Comparison of ENCODE assay signal across 9 mouse cellular contexts in the genomic region with DNA sequence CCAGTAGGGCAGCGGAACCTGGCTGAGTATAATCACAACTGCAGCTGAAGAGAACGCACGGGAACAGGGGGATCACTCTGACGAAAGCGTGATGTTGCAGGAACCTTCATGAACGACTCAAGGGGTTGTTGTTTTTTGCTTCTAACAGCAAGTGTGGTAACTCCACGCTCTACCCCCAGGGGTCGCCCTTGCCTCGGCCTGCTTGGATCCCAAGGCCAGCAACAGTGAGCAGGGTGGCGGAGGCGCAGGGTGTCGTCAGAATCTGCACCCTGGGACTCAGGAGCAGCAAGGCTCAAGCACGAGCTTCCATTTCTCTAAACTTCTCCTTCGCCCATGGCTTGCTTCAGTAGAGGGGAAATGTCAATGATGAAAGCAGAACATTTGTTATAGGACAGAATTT. TPM values are rescaled to one million over a fixed set of nuclear protein-coding genes. Genes with fewer than 3 reads are reported as not detected.
DNase-seq lines count a peak whose midpoint lies in the region; ATAC-seq and TF ChIP-seq lines count a peak whose summit lies in the region.
"Had no signal": no experiment of that assay in that cellular context is flagged by ENCODE, and none has a peak within 500 bp of the region (broad histone marks: within the 10 kb centered on the region; RNA-seq: fewer than 3 reads in every experiment).

No protein-coding gene starts in this region.

- DNase-seq in 3T3-L1 (ENCODE audit: low read depth, low spot score) = peak; percentile 79
- peak; percentile 55 for DNase-seq in WW6 (ENCODE audit: low read depth, low spot score)
- DNase-seq in cerebellum, postnatal 25 days = peak; percentile 92 to 95
- DNase-seq in gastrocnemius, postnatal 36 days = peak; percentile 88 to 90
- DNase-seq in kidney, adult 9 months = peak; percentile 87
- peak in 2 of 3 experiments; percentile 34 to 51 for DNase-seq in liver, embryonic 14.5 days (ENCODE audit: low read depth in 3 of 3, low spot score in 3 of 3)
- DNase-seq in thymus, adult 2 months = peak; percentile 89

- H3K36me3 ChIP-seq in liver, embryonic 14.5 days (replicated peaks; ENCODE audit: control insufficient read depth, insufficient read depth, low read depth) = no peaks in the 10 kb centered on the region; the same call in 1 of the 2 replicates
- peaks cover 9% of the 10 kb centered on the region for H3K36me3 ChIP-seq in thymus, adult 2 months (ENCODE audit: control insufficient read depth, insufficient read depth, low read length)

- no peak overlapping the region for H3K9ac ChIP-seq in liver, embryonic 14.5 days (replicated peaks)
- H3K9ac ChIP-seq: embryonic facial prominence, embryonic 15.5 days had no signal

- no peak for TF ChIP-seq POLR2A in thymus, adult 2 months (IDR thresholded peaks at IDR 0.05; ENCODE audit: control insufficient read depth, extremely low read depth, insufficient read depth, low read length, poor library complexity)

- no peak overlapping the region for H3K27ac ChIP-seq in liver, embryonic 14.5 days
- H3K27ac ChIP-seq in thymus, adult 2 months (ENCODE audit: control insufficient read depth, insufficient read depth, low read length) = no peak overlapping the region
- H3K27ac ChIP-seq: embryonic facial prominence, embryonic 15.5 days had no signal

- no peak overlapping the region for H3K4me3 ChIP-seq in liver, embryonic 14.5 days (ENCODE audit: insufficient read depth in 1 of 2, low read depth in 2 of 2, low read length in 2 of 2)
- H3K4me3 ChIP-seq in thymus, adult 2 months (ENCODE audit: control insufficient read depth, insufficient read depth, low read length) = no peak overlapping the region
- H3K4me3 ChIP-seq: embryonic facial prominence, embryonic 15.5 days had no signal

- no peaks in the 10 kb centered on the region for H3K27me3 ChIP-seq in liver, embryonic 14.5 days (ENCODE audit: control insufficient read depth, insufficient read depth, low read length)
- no peaks in the 10 kb centered on the region for H3K27me3 ChIP-seq in thymus, adult 2 months (ENCODE audit: control insufficient read depth, insufficient read depth, low read length)
- H3K27me3 ChIP-seq: embryonic facial prominence, embryonic 15.5 days had no signal

- peak; percentile 98 for TF ChIP-seq CTCF in liver, embryonic 14.5 days (IDR thresholded peaks at IDR 0.05; ENCODE audit: low read depth)
- TF ChIP-seq CTCF in thymus, adult 2 months (IDR thresholded peaks at IDR 0.05; ENCODE audit: borderline replicate concordance, control insufficient read depth, extremely low read depth, insufficient read depth, low read length, poor library complexity) = peak; percentile 92

- intact Hi-C loops in gastrocnemius, postnatal 36 days (cut with DNase I) = loop anchor here (1.0 to 5.0 kb wide), 2 partner anchors 78 to 100 kb away; no protein-coding TSS in a partner anchor

- ATAC-seq in liver, embryonic 14.5 days (ENCODE audit: insufficient read depth) = peak; percentile 50; the same call in 1 of the 2 replicates
- peak; percentile 79 for ATAC-seq in neutrophil, adult 5-6 weeks (ENCODE audit: extremely low read depth, insufficient number of reproducible peaks, low FRiP score, poor library complexity, severe bottlenecking)

- no peaks in the 10 kb centered on the region for H3K9me3 ChIP-seq in liver, embryonic 14.5 days (ENCODE audit: control insufficient read depth, low read length)
- H3K9me3 ChIP-seq: embryonic facial prominence, embryonic 15.5 days had no signal

- TF ChIP-seq EP300 in liver, embryonic 14.5 days (IDR thresholded peaks at IDR 0.05; ENCODE audit: low read depth) = no peak

- H3K4me1 ChIP-seq in liver, embryonic 14.5 days (replicated peaks; ENCODE audit: control insufficient read depth in 2 of 2, insufficient read depth in 2 of 2, low read length in 1 of 2) = peaks cover 0 to 11% of the 10 kb centered on the region in 2 experiments
- peaks cover 8% of the 10 kb centered on the region for H3K4me1 ChIP-seq in thymus, adult 2 months (replicated peaks; ENCODE audit: control insufficient read depth, insufficient read depth, low read length)

- no peak overlapping the region for H3K4me2 ChIP-seq in liver, embryonic 14.5 days (ENCODE audit: low read depth)
- H3K4me2 ChIP-seq: embryonic facial prominence, embryonic 15.5 days had no signal

- WGBS in liver, embryonic 14.5 days (ENCODE audit: insufficient replicate concordance) = 26% methylated on average over 14 of the region's 14 CpGs
- WGBS in thymus, adult 2 months = 33% methylated on average over 14 of the region's 14 CpGs

RNA-seq across cellular contexts. Expression of a gene that starts 22.1 kb away (rescaled TPM):
- 1 to 10 TPM; 1.0 to 1.2 TPM for total RNA-seq in gastrocnemius, postnatal 36 days (2021)
- 8.8 and 10.9 TPM in 2 replicates for polyA plus RNA-seq in liver, embryonic 14.5 days (2012; rRNA removed)
- 11.2 and 12.5 TPM in 2 replicates for polyA plus RNA-seq in liver, embryonic 14.5 days (2014; fragmentation: Nextera tagmentation; extraction: Ambion mirVana)
- 568 and 590 TPM in 2 replicates for total RNA-seq in neutrophil, adult 5-6 weeks (2017)
- 755 and 783 TPM in 2 replicates for polyA plus RNA-seq in thymus, adult 2 months (2012; rRNA removed)

RNA-seq across cellular contexts. Expression of a gene that starts 54.1 kb away (rescaled TPM):
- 10 to 100 TPM; 10.6 to 14.4 TPM for total RNA-seq in gastrocnemius, postnatal 36 days (2021)
- 26.2 and 32.4 TPM in 2 replicates for polyA plus RNA-seq in liver, embryonic 14.5 days (2012; rRNA removed)
- polyA plus RNA-seq in liver, embryonic 14.5 days (2014; fragmentation: Nextera tagmentation; extraction: Ambion mirVana) = 35.6 and 41.2 TPM in 2 replicates
- total RNA-seq in neutrophil, adult 5-6 weeks (2017) = 76.9 and 78.5 TPM in 2 replicates
- polyA plus RNA-seq in thymus, adult 2 months (2012; rRNA removed) = 67.8 and 78.3 TPM in 2 replicates

RNA-seq across cellular contexts. Expression of a gene that starts 54.2 kb away (rescaled TPM):
- total RNA-seq in gastrocnemius, postnatal 36 days (2021) = 1 to 10 TPM; 2.2 to 2.7 TPM
- 0.94 and 1.1 TPM in 2 replicates for polyA plus RNA-seq in liver, embryonic 14.5 days (2012; rRNA removed)
- 1.1 and 1.4 TPM in 2 replicates for polyA plus RNA-seq in liver, embryonic 14.5 days (2014; fragmentation: Nextera tagmentation; extraction: Ambion mirVana)
- total RNA-seq in neutrophil, adult 5-6 weeks (2017) = 0.23 TPM in 1 of 2 replicates, not detected in the other
- 8.8 and 11.7 TPM in 2 replicates for polyA plus RNA-seq in thymus, adult 2 months (2012; rRNA removed)

Comparison
In these comparisons a context has a peak if more than half of its experiments do, and no peak if none do; other contexts are left out.
1. DNase-seq: peak in every context shown above with its lines; median percentile 94 in cerebellum, postnatal 25 days; 89 in gastrocnemius, postnatal 36 days; 89 in thymus, adult 2 months; 87 in kidney, adult 9 months; 79 in 3T3-L1; 55 in WW6; 42 in liver, embryonic 14.5 days.
2. RNA of a gene that starts 22.1 kb away (total RNA-seq): 568 to 590 TPM in neutrophil, adult 5-6 weeks; 1.0 to 1.2 TPM in gastrocnemius, postnatal 36 days; every median in the first group is over 100 times any median in the second.